7 mouse cellular contexts compared by ENCODE assay signal in genomic region chr14:55540067-55540786, GRCm38 (mm10). TPM values are rescaled to one million over a fixed set of nuclear protein-coding genes. Genes with fewer than 3 reads are reported as not detected.
DNase-seq lines count a peak whose midpoint lies in the region; ATAC-seq and TF ChIP-seq lines count a peak whose summit lies in the region.

TSS of gene Pck2 (plus strand) at chr14:55540266.

- peak; percentile 84 for DNase-seq in adipocyte (ENCODE audit: low spot score)
- DNase-seq in gastrocnemius, adult 2 months = peak; percentile 92
- peak; percentile 57 to 72 for DNase-seq in left cerebral cortex, adult 8-10 months (ENCODE audit: low spot score in 2 of 2)
- DNase-seq in right cerebral cortex, postnatal 14 days = peak; percentile 69

- no peaks in the 10 kb centered on the region for H3K27me3 ChIP-seq in hindbrain, embryonic 16.5 days (replicated peaks; ENCODE audit: control insufficient read depth, insufficient read depth, low read length)
- peaks cover 2% of the 10 kb centered on the region for H3K27me3 ChIP-seq in megakaryocyte, embryonic 14.5 days (replicated peaks)

- peaks cover 10% of the 10 kb centered on the region for H3K36me3 ChIP-seq in hindbrain, embryonic 16.5 days (ENCODE audit: control insufficient read depth, insufficient read depth, low read length)
- H3K36me3 ChIP-seq in megakaryocyte, embryonic 14.5 days (replicated peaks; ENCODE audit: low read length) = peaks cover 36% of the 10 kb centered on the region

- peak; percentile 93 for ATAC-seq in common myeloid progenitor, adult 5-6 weeks (replicated peaks; ENCODE audit: low read depth, poor library complexity, severe bottlenecking)
- peak; percentile 90 for ATAC-seq in hindbrain, embryonic 16.5 days

- no peaks in the 10 kb centered on the region for H3K9me3 ChIP-seq in hindbrain, embryonic 16.5 days (ENCODE audit: control insufficient read depth, low read length)
- no peaks in the 10 kb centered on the region for H3K9me3 ChIP-seq in megakaryocyte, embryonic 14.5 days

- peak within 1 kb of the TSS; percentile 87 for H3K4me2 ChIP-seq in hindbrain, embryonic 16.5 days (ENCODE audit: low read length)

- peak within 1 kb of the TSS; percentile 78 for H3K4me3 ChIP-seq in gastrocnemius, adult 2 months
- peak within 1 kb of the TSS; percentile 61 for H3K4me3 ChIP-seq in hindbrain, embryonic 16.5 days (ENCODE audit: low read length)
- peak within 1 kb of the TSS; percentile 98 for H3K4me3 ChIP-seq in megakaryocyte, embryonic 14.5 days (replicated peaks)

- H3K9ac ChIP-seq in hindbrain, embryonic 16.5 days (ENCODE audit: low read depth, low read length) = peak within 1 kb of the TSS; percentile 82

- intact Hi-C loops in gastrocnemius, adult 2 months (cut with DNase I) = no loop called here

- peaks cover 15% of the 10 kb centered on the region for H3K4me1 ChIP-seq in hindbrain, embryonic 16.5 days (ENCODE audit: control insufficient read depth, insufficient read depth, low read depth, low read length)
- H3K4me1 ChIP-seq in megakaryocyte, embryonic 14.5 days = peaks cover 48% of the 10 kb centered on the region

- WGBS in hindbrain, embryonic 16.5 days = 0% methylated on average over 31 of the region's 32 CpGs

- peak within 1 kb of the TSS; percentile 86 for H3K27ac ChIP-seq in gastrocnemius, adult 2 months
- H3K27ac ChIP-seq in hindbrain, embryonic 16.5 days (ENCODE audit: low read depth, low read length) = peak within 1 kb of the TSS; percentile 88

- no peak for TF ChIP-seq CTCF in gastrocnemius, adult 2 months (IDR thresholded peaks at IDR 0.05)

RNA-seq across cellular contexts. Expression of gene Pck2, which starts in this region (rescaled TPM):
- 47.8 and 51.1 TPM in 2 replicates for total RNA-seq in common myeloid progenitor, adult 5-6 weeks (2017)
- 1 to 10 TPM; 3.5 to 4.2 TPM for total RNA-seq in gastrocnemius, adult 2 months (2021)
- polyA plus RNA-seq in hindbrain, embryonic 16.5 days (2015; fragmentation: Nextera tagmentation; extraction: Ambion mirVana) = 29.3 and 32.4 TPM in 2 replicates
- 10 to 100 TPM; 25.2 to 29.7 (median 27.7) TPM for total RNA-seq in left cerebral cortex, adult 8-10 months (2022)
- polyA plus RNA-seq in megakaryocyte, embryonic 14.5 days (2012; ENCODE audit: insufficient read depth, low replicate concordance) = 19.1 and 50.7 TPM in 2 replicates

Comparison
In these comparisons a context has a peak if more than half of its experiments do, and no peak if none do; other contexts are left out.
1. Peak in every context shown above with its lines: DNase-seq, ATAC-seq, H3K4me3 ChIP-seq and H3K27ac ChIP-seq.